Mouse (Mus musculus) liver, embryonic 12.5 days (tissue): ENCODE data around the gene Macrod2. TPM values are rescaled to one million over a fixed set of nuclear protein-coding genes. Genes with fewer than 3 reads are reported as not detected.

Experiments
- ATAC-seq: fragments of 200-750 bp; cut with Nextera tagmentation; 2 replicates; pipeline ENCODE4 v1.8.0; 2017; ENCODE audit warnings: moderate number of reproducible peaks, mild to moderate bottlenecking, moderate library complexity
- H3K27ac ChIP-seq: fragments of 300-500 bp; sonication (generic); 2 replicates; pipeline ENCODE4 v1.5.1; 2016; ENCODE audit warnings: mild to moderate bottlenecking
- H3K27me3 ChIP-seq: fragments of 300-500 bp; sonication (generic); replicated peaks from 2 replicates; pipeline ENCODE4 v1.6.1; 2016; ENCODE audit warnings: mild to moderate bottlenecking, moderate library complexity
- H3K36me3 ChIP-seq: fragments of 300-500 bp; sonication (generic); 2 replicates; pipeline ENCODE4 v1.6.1; 2016; ENCODE audit warnings: mild to moderate bottlenecking, moderate library complexity
- H3K4me1 ChIP-seq: fragments of 300-500 bp; sonication (generic); 2 replicates; pipeline ENCODE4 v1.6.1; 2016
- H3K4me2 ChIP-seq: fragments of 300-500 bp; sonication (generic); 2 replicates; pipeline ENCODE4 v1.6.1; 2016; ENCODE audit warnings: mild to moderate bottlenecking, moderate library complexity
- H3K4me3 ChIP-seq: fragments of 300-500 bp; sonication (generic); 2 replicates; pipeline ENCODE4 v1.5.1; 2016; ENCODE audit warnings: mild to moderate bottlenecking, moderate library complexity
- H3K9ac ChIP-seq: fragments of 300-500 bp; sonication (generic); 2 replicates; pipeline ENCODE4 v1.6.1; 2016; ENCODE audit warnings: mild to moderate bottlenecking, moderate library complexity
- H3K9me3 ChIP-seq: fragments of 300-500 bp; sonication (generic); replicated peaks from 2 replicates; pipeline ENCODE4 v1.6.1; 2016; ENCODE audit warnings: mild to moderate bottlenecking, moderate library complexity
- WGBS: fragments of 180-500 bp; shearing (Covaris S2); methylation state at CpG from one replicate; pipeline ENCODE4 v1.1.7; 2016; ENCODE audit not compliant: insufficient replicate concordance; 5-methylcytosine and 5-hydroxymethylcytosine counted together
- polyA plus RNA-seq: library from polyadenylated mRNA; unstranded; fragments of >200 nt; fragmentation: Nextera tagmentation; extraction: Ambion mirVana; gene quantifications from 2 replicates; pipeline ENCODE4 v1.2.1, GENCODE M21; 2016

The Macrod2 gene
- polyA plus RNA-seq, 1 experiment from 2014 or later: 11.3 TPM

DNA sequence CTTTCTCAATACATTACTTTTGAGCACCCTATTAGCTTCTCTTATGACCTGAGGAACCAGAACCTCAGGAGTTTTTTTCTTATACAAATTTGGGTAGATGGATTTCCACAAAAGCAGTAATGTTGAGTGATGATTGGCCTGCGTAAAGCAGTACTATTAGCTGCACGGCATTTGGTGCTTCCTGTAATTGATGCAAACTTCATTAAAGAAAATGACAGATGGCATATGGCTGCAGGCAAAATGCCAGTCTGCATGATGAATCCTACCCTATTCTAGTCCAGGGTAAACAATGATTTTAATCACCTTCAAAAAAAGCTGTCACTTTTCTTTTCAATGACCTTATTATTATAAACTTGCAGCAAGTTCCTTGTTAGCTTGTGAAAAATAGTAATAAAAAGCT is 822.4 kb downstream of the Macrod2 start:
- H3K27me3 ChIP-seq: no peaks in the 10 kb centered on the region
- H3K4me1 ChIP-seq: no peaks in the 10 kb centered on the region
- ATAC-seq: no peak
- no peaks in the 10 kb centered on the region for H3K9me3 ChIP-seq
- no peak overlapping the region for H3K4me3 ChIP-seq
- H3K9ac ChIP-seq: no peak overlapping the region
- H3K4me2 ChIP-seq: no peak overlapping the region
- no peak overlapping the region for H3K27ac ChIP-seq
- WGBS: 76% methylated on average over 2 of the region's 2 CpGs
- no peaks in the 10 kb centered on the region for H3K36me3 ChIP-seq

DNA sequence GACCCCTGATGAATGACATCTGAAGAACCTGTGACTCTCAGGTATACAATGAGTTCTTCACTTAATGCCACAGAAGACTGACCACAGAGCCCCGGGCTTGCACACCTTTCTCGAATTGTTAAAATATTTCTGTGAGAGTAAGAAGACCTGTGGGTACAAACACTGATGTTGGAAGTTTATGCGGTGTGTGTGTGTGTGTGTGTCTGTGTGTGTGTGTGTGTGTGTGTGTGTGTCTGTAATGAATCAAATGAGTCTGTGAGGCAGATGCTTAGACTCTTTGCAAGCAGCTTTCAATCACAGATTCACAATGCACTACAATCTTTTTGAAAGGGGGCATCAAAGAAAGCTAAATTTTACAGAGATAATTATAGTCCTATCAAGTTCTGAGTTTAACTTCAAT is 822.8 kb downstream of the Macrod2 start:
- no peak overlapping the region for H3K9ac ChIP-seq
- H3K27me3 ChIP-seq: no peaks in the 10 kb centered on the region
- ATAC-seq: no peak
- WGBS: 69% methylated on average over 3 of the region's 3 CpGs
- no peak overlapping the region for H3K4me2 ChIP-seq
- H3K36me3 ChIP-seq: no peaks in the 10 kb centered on the region
- H3K9me3 ChIP-seq: no peaks in the 10 kb centered on the region
- H3K4me1 ChIP-seq: no peaks in the 10 kb centered on the region
- no peak overlapping the region for H3K4me3 ChIP-seq
- H3K27ac ChIP-seq: no peak overlapping the region

- WGBS: 45% methylated on average over 1 of the region's 1 CpGs
Measured at GRCm38 (mm10) chr2:141228809-141229208, 833.7 kb downstream of the Macrod2 start.

DNA sequence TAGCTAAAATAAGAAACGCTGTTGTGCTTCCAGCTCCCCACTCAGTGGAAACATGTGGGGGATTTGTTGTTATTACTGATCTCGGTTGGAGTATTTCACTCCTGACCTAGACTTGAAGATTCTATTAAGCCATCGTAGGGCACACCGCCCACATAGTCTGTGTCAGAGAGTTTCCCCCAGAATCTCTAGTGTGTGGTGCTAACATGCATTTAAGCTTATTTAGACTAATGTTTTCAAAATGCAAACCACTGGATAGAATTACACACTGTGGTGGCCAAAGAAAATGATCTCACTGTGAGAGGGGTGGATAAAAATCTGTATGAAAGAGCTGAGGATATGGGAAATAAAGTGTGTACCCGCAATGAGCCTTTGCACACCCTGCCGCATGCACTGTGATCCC is 834.7 kb downstream of the Macrod2 start:
- Histone ChIP-seq H3K4me2 (no peak overlapping the region), H3K27ac (no peak overlapping the region), H3K27me3 (no peaks in the 10 kb centered on the region), H3K4me1 (no peaks in the 10 kb centered on the region), H3K4me3 (no peak overlapping the region), H3K36me3 (no peaks in the 10 kb centered on the region), H3K9ac (no peak overlapping the region), H3K9me3 (no peaks in the 10 kb centered on the region)
- no peak for ATAC-seq
- WGBS: 79% methylated on average over 6 of the region's 6 CpGs

More at GRCm38 (mm10) chr2:141228809-141229208, 833.7 kb downstream of the Macrod2 start:
- H3K4me2 ChIP-seq: no peak overlapping the region
- no peak overlapping the region for H3K4me3 ChIP-seq
- ATAC-seq: no peak
- no peaks in the 10 kb centered on the region for H3K4me1 ChIP-seq
- H3K36me3 ChIP-seq: no peaks in the 10 kb centered on the region
- no peak overlapping the region for H3K27ac ChIP-seq
- no peak overlapping the region for H3K9ac ChIP-seq
- no peaks in the 10 kb centered on the region for H3K27me3 ChIP-seq
- no peaks in the 10 kb centered on the region for H3K9me3 ChIP-seq

DNA sequence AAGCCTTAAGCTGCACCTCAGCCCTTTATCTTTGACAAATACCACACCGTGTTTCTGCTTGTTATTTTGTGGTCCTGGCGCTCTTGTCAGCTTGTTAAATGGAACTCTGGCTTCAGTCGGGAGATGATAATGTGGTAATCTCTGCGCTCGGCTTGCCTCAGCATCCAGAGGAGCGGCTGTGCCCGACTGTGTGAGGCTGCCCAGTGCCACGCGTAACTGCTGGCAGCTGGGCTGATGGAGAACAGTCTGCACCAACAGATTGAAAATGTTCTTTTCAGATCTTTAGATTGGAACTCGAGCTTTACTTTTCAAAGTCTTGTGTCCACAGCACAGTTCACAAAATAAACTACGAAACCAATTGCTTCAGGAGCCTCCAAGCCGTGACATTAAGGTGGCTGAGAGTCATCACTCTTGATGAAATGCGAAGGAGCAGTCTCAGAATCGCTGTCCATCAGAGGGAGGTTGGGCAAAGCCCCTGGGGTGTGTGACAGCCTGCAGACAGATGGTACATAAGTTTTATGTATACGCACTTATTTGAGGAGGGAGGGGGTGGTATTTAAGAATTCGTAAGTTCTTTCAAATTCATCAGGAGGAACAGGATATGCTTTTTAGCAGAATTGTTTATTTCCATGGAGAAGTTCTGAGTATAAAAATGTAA is 836.0 kb downstream of the Macrod2 start:
- Histone ChIP-seq H3K36me3 (no peaks in the 10 kb centered on the region), H3K4me1 (no peaks in the 10 kb centered on the region), H3K27me3 (no peaks in the 10 kb centered on the region), H3K4me3 (no peak overlapping the region), H3K27ac (no peak overlapping the region), H3K9me3 (no peaks in the 10 kb centered on the region), H3K4me2 (no peak overlapping the region), H3K9ac (no peak overlapping the region)
- 34% methylated on average over 16 of the region's 16 CpGs for WGBS
- no peak for ATAC-seq

- H3K4me3 ChIP-seq: no peak overlapping the region
- no peak overlapping the region for H3K9ac ChIP-seq
- no peak overlapping the region for H3K4me2 ChIP-seq
- no peaks in the 10 kb centered on the region for H3K27me3 ChIP-seq
- no peaks in the 10 kb centered on the region for H3K9me3 ChIP-seq
- H3K4me1 ChIP-seq: no peaks in the 10 kb centered on the region
- no peak overlapping the region for H3K27ac ChIP-seq
- 58% methylated on average over 8 of the region's 8 CpGs for WGBS
- H3K36me3 ChIP-seq: no peaks in the 10 kb centered on the region
- no peak for ATAC-seq
Measured at GRCm38 (mm10) chr2:141234306-141234705, 839.2 kb downstream of the Macrod2 start.

DNA sequence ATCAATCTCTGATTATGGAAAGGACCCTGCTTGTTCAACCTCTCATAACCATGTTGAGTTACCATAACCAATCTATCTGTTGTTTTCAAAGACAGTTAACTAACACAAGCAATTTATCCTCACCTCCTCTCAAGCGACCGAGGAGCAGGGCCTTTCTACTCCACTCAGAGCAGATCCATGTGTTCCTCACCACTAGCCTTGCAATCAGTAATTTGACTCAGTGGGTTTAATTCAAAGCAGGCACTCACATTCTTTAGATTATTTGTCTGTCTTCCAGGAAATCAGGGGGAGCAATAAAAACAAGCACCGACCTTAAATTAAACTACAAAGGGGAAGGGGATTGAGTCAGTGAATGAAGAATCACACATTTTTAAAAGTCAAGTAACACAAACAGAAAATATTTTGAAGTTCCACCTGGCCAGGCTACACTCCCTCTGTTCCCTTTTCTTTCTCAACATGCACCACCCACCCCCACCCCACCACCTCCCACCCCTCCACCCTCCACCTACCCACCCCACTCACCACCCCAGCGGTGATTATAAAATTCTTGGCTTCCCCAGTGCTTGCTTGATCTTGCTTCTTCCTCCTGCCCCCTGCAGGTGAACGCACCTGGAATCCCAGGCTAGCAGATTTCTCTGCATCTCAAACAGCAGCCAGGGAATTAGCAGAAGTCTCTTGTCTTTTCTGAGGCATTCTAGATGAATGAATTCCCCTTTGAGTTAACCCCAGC is 839.8 kb downstream of the Macrod2 start:
- no peak overlapping the region for H3K9ac ChIP-seq
- H3K9me3 ChIP-seq: no peaks in the 10 kb centered on the region
- no peaks in the 10 kb centered on the region for H3K36me3 ChIP-seq
- no peak overlapping the region for H3K4me2 ChIP-seq
- no peaks in the 10 kb centered on the region for H3K4me1 ChIP-seq
- no peaks in the 10 kb centered on the region for H3K27me3 ChIP-seq
- 52% methylated on average over 5 of the region's 5 CpGs for whole genome bisulfite sequencing
- H3K27ac ChIP-seq: no peak overlapping the region
- H3K4me3 ChIP-seq: no peak overlapping the region
- no peak for ATAC-seq

GRCm38 (mm10) chr2:141247680-141248079 is 852.6 kb downstream of the Macrod2 start:
- ATAC-seq: no peak
- no peaks in the 10 kb centered on the region for H3K9me3 ChIP-seq
- H3K36me3 ChIP-seq: no peaks in the 10 kb centered on the region
- H3K4me2 ChIP-seq: no peak overlapping the region
- no peak overlapping the region for H3K27ac ChIP-seq
- no peaks in the 10 kb centered on the region for H3K27me3 ChIP-seq
- no peak overlapping the region for H3K9ac ChIP-seq
- WGBS: 62% methylated on average over 2 of the region's 2 CpGs
- H3K4me1 ChIP-seq: no peaks in the 10 kb centered on the region
- no peak overlapping the region for H3K4me3 ChIP-seq

- 75% methylated on average over 4 of the region's 4 CpGs for WGBS
- H3K27ac ChIP-seq: no peak overlapping the region
- H3K4me1 ChIP-seq: no peaks in the 10 kb centered on the region
- no peak overlapping the region for H3K9ac ChIP-seq
- no peaks in the 10 kb centered on the region for H3K27me3 ChIP-seq
- H3K4me2 ChIP-seq: no peak overlapping the region
- H3K36me3 ChIP-seq: no peaks in the 10 kb centered on the region
- no peak overlapping the region for H3K4me3 ChIP-seq
- no peak for ATAC-seq
- H3K9me3 ChIP-seq: no peaks in the 10 kb centered on the region
Measured at GRCm38 (mm10) chr2:141264582-141264981, 869.5 kb downstream of the Macrod2 start.

DNA sequence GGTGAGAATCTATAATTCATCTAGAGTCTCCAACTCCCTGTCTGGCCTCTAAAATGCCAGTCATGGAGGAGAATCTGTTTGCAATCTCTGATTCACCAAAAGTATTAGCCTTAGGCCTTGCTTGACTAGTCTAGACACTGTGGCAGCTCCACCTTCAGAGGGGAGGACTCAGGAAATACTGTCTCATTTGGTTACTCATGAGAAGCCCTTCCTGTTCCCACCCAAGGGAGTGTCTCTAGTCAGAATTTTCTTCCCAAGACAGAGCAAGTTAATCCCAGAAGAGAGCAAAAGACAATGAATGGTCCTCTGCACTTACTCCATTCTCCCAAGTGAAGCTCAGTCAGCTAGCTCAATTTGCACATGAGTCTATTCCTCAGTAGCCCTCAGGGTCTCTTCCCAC is 871.5 kb downstream of the Macrod2 start:
- H3K4me2 ChIP-seq: no peak overlapping the region
- H3K4me1 ChIP-seq: no peaks in the 10 kb centered on the region
- no peaks in the 10 kb centered on the region for H3K9me3 ChIP-seq
- no peak overlapping the region for H3K27ac ChIP-seq
- H3K27me3 ChIP-seq: no peaks in the 10 kb centered on the region
- H3K4me3 ChIP-seq: no peak overlapping the region
- no peak for ATAC-seq
- no peaks in the 10 kb centered on the region for H3K36me3 ChIP-seq
- H3K9ac ChIP-seq: no peak overlapping the region

DNA sequence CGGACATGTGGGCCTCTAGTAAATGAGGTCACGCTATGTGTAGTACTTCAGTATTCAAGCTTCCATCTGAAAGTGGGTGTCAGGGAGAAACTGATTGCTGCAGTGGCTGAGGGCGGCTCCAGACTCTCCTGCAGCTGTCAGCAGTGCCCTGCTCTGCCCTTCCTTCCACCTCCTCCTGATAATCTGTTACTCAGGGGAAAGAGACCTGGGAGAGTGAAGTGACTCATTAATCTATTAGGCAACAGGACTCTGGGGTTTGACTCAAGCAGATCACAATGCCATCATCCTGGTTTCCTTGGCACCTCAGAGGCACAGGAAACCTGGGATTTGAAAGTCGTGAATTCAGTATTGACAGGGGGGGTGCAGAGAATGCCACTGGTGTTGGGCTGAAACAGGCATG is 876.4 kb downstream of the Macrod2 start:
- no peak overlapping the region for H3K27ac ChIP-seq
- ATAC-seq: 0 out of 2 replicates have a peak, but pooled peaks have one; percentile 27

DNA sequence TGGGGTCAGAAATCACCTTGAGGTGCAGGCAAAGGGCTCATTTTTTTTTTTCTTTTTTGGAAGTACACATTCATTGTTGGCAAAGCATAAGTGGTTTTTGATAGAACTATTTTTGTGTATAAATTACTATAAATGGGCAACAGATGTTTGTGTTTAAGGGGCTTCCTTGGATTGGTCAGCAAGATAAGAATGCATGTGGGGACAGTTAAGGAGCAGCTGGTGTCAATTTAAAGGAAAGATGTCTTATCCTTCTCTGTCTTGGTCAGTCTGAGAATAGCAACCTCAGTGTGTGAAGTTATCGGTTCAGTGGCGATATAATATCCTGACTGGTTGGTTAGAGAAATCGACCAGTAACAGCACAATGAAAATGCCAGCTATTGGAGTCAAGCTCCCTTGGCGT is 877.9 kb downstream of the Macrod2 start:
- no peak overlapping the region for H3K4me2 ChIP-seq
- no peak overlapping the region for H3K9ac ChIP-seq
- no peak for ATAC-seq
- no peaks in the 10 kb centered on the region for H3K4me1 ChIP-seq
- H3K27ac ChIP-seq: no peak overlapping the region
- H3K9me3 ChIP-seq: no peaks in the 10 kb centered on the region
- H3K36me3 ChIP-seq: no peaks in the 10 kb centered on the region
- H3K4me3 ChIP-seq: no peak overlapping the region
- no peaks in the 10 kb centered on the region for H3K27me3 ChIP-seq
- 36% methylated on average over 4 of the region's 4 CpGs for WGBS

More for the DNA sequence above, 876.4 kb downstream of the Macrod2 start:
- Histone ChIP-seq H3K4me1 (no peaks in the 10 kb centered on the region), H3K9ac (no peak overlapping the region), H3K36me3 (no peaks in the 10 kb centered on the region), H3K4me2 (no peak overlapping the region), H3K4me3 (no peak overlapping the region), H3K27me3 (no peaks in the 10 kb centered on the region), H3K9me3 (no peaks in the 10 kb centered on the region)
- 32% methylated on average over 4 of the region's 4 CpGs for WGBS
